Mouse (Mus musculus) forebrain, embryonic 13.5 days (tissue): Measurements from ENCODE around the gene Reps2. TPM values are rescaled to one million over a fixed set of nuclear protein-coding genes. Genes with fewer than 3 reads are reported as not detected.

Source experiments
- ATAC-seq: fragments of 200-750 bp; cut with Nextera tagmentation; 2 replicates; pipeline ENCODE4 v1.8.0; 2017
- H3K27ac ChIP-seq: fragments of 300-500 bp; sonication (generic); 2 replicates; pipeline ENCODE4 v1.5.1; 2015; ENCODE audit warnings: inconsistent platforms, mild to moderate bottlenecking, moderate library complexity
- H3K27me3 ChIP-seq: fragments of 300-500 bp; sonication (generic); 2 replicates; pipeline ENCODE4 v1.6.1; 2015; ENCODE audit warnings: mild to moderate bottlenecking, inconsistent platforms
- H3K36me3 ChIP-seq: fragments of 300-500 bp; sonication (generic); 2 replicates; pipeline ENCODE4 v1.6.1; 2015; ENCODE audit warnings: mild to moderate bottlenecking, inconsistent platforms; ENCODE audit not compliant: poor library complexity, severe bottlenecking
- H3K4me1 ChIP-seq: fragments of 300-500 bp; sonication (generic); 2 replicates; pipeline ENCODE4 v1.6.1; 2015; ENCODE audit warnings: inconsistent platforms
- H3K4me2 ChIP-seq: fragments of 300-500 bp; sonication (generic); 2 replicates; pipeline ENCODE4 v1.6.1; 2015; ENCODE audit warnings: inconsistent platforms, mild to moderate bottlenecking, moderate library complexity
- H3K4me3 ChIP-seq: fragments of 300-500 bp; sonication (generic); 2 replicates; pipeline ENCODE4 v1.5.1; 2015; ENCODE audit warnings: mild to moderate bottlenecking, inconsistent platforms
- H3K9ac ChIP-seq: fragments of 300-500 bp; sonication (generic); 2 replicates; pipeline ENCODE4 v1.6.1; 2015; ENCODE audit warnings: mild to moderate bottlenecking, inconsistent platforms
- H3K9me3 ChIP-seq: fragments of 300-500 bp; sonication (generic); replicated peaks from 2 replicates; pipeline ENCODE4 v1.6.1; 2016; ENCODE audit warnings: inconsistent platforms
- WGBS: fragments of 180-500 bp; shearing (Covaris S2); methylation state at CpG from one replicate; pipeline ENCODE4 v1.1.7; 2015; 5-methylcytosine and 5-hydroxymethylcytosine counted together
- polyA plus RNA-seq: library from polyadenylated mRNA; unstranded; fragments of >200 nt; fragmentation: Nextera tagmentation; extraction: Ambion mirVana; gene quantifications from 2 replicates; pipeline ENCODE4 v1.2.1, GENCODE M21; 2015

Reps2 gene
- polyA plus RNA-seq, 1 experiment from 2014 or later, result 1.4 TPM

- H3K36me3 ChIP-seq, result no peaks in the 10 kb centered on the region
- ATAC-seq, result no peak
- no peak overlapping the region for H3K27ac ChIP-seq
- no peak overlapping the region for H3K9ac ChIP-seq
- peaks cover 4% of the 10 kb centered on the region; the same call in 1 of the 2 replicates for H3K4me1 ChIP-seq
- no peaks in the 10 kb centered on the region for H3K9me3 ChIP-seq
- H3K4me2 ChIP-seq, result no peak overlapping the region
- no peak overlapping the region for H3K4me3 ChIP-seq
- 86% methylated on average over 2 of the region's 2 CpGs for WGBS
- peaks cover 13% of the 10 kb centered on the region; the same call in 1 of the 2 replicates for H3K27me3 ChIP-seq
These were observed 230.3 kb downstream of the Reps2 start for GRCm38 (mm10) chrX:162413124-162413523.

- Histone ChIP-seq H3K9me3 (no peaks in the 10 kb centered on the region), H3K4me2 (no peak overlapping the region), H3K4me1 (peaks cover 4% of the 10 kb centered on the region; the same call in 1 of the 2 replicates), H3K4me3 (no peak overlapping the region), H3K27me3 (peaks cover 20% of the 10 kb centered on the region; the same call in 1 of the 2 replicates), H3K27ac (no peak overlapping the region), H3K9ac (no peak overlapping the region), H3K36me3 (no peaks in the 10 kb centered on the region)
- 64% methylated on average over 4 of the region's 4 CpGs for WGBS
- 0 out of 2 replicates have a peak, but pooled peaks have one; percentile 30 for ATAC-seq
These were observed 236.2 kb downstream of the Reps2 start for GRCm38 (mm10) chrX:162407291-162407690.

GRCm38 (mm10) chrX:162402487-162402886 is 241.0 kb downstream of the Reps2 start:
- Histone ChIP-seq H3K4me2 (no peak overlapping the region), H3K27me3 (peaks cover 16% of the 10 kb centered on the region; the same call in 1 of the 2 replicates), H3K9ac (no peak overlapping the region), H3K9me3 (no peaks in the 10 kb centered on the region), H3K4me1 (no peaks in the 10 kb centered on the region; the same call in 1 of the 2 replicates), H3K27ac (no peak overlapping the region), H3K36me3 (no peaks in the 10 kb centered on the region), H3K4me3 (no peak overlapping the region)
- 71% methylated on average over 3 of the region's 3 CpGs for WGBS
- no peak for ATAC-seq

- Histone ChIP-seq H3K4me3 (no peak overlapping the region), H3K4me1 (no peaks in the 10 kb centered on the region), H3K27me3 (no peaks in the 10 kb centered on the region), H3K9ac (no peak overlapping the region), H3K4me2 (no peak overlapping the region), H3K27ac (no peak overlapping the region), H3K36me3 (no peaks in the 10 kb centered on the region), H3K9me3 (no peaks in the 10 kb centered on the region)
- WGBS, result 87% methylated on average over 1 of the region's 1 CpGs
- no peak for ATAC-seq
These were observed 262.7 kb downstream of the Reps2 start for GRCm38 (mm10) chrX:162380730-162381129.

GRCm38 (mm10) chrX:162363206-162363605 is 280.2 kb downstream of the Reps2 start:
- Histone ChIP-seq H3K27me3 (0 out of 2 replicates have a peak, but pooled peaks cover 7% of the 10 kb centered on the region), H3K9ac (no peak overlapping the region), H3K27ac (no peak overlapping the region), H3K36me3 (no peaks in the 10 kb centered on the region), H3K4me1 (no peaks in the 10 kb centered on the region), H3K4me2 (no peak overlapping the region), H3K9me3 (no peaks in the 10 kb centered on the region), H3K4me3 (no peak overlapping the region)
- ATAC-seq, result no peak
- WGBS, result 77% methylated on average over 2 of the region's 2 CpGs

Other genes starting within 250 kb of the Reps2 start
- gene Rbbp7, start 116.8 kb upstream of the Reps2 start, polyA plus RNA-seq, result 266 and 278 TPM in 2 replicates
- 14.9 and 15.8 TPM in 2 replicates for gene Txlng, start 185.8 kb upstream of the Reps2 start, polyA plus RNA-seq
- 23.7 TPM in 2 replicates for gene Syap1, start 244.8 kb upstream of the Reps2 start, polyA plus RNA-seq